Mouse (Mus musculus) liver, adult 2 months (tissue): Measurements from ENCODE around the gene Tmem100.
A peak's percentile ranks its signal among the peaks of the same experiment; 100 is the strongest.

ENCODE experiments used
- CTCF ChIP-seq: fragments of 200-500 bp; IDR thresholded peaks from 2 replicates; pipeline ENCODE4 v1.5.1; 2011; ENCODE audit warnings: low read depth, low read length, control low read depth
- POLR2A ChIP-seq: fragments of 200-500 bp; IDR thresholded peaks from 2 replicates; pipeline ENCODE4 v1.6.1; 2011; ENCODE audit warnings: low read length, control low read depth; ENCODE audit not compliant: insufficient read depth; ENCODE audit errors: extremely low read depth

GRCm38 (mm10) chr11:89988936-89989589 is 41.1 kb upstream of the Tmem100 start:
- TF ChIP-seq POLR2A (no peak), CTCF (peak; percentile 75)
